Mouse (Mus musculus) adrenal gland, adult 8-10 months (tissue): ENCODE results near the gene Ifi208. TPM values are rescaled to one million over a fixed set of nuclear protein-coding genes. Genes with fewer than 3 reads are reported as not detected.
"Not testable (repeated sequence)": the region's sequence is repeated elsewhere in the genome, so short reads cannot be mapped to it uniquely, and the experiment has no call there.

Experiments used
- DNase-seq: peaks from one replicate; pipeline ENCODE4 v3.0.0; 2022
- microRNA-seq, 2 experiments: library from miRNA; unstranded; fragments of <30 nt; microRNA quantifications; one replicate each; pipeline ENCODE4 v1.2.0; 2022
- total RNA-seq, 4 experiments: library from RNA; stranded (reverse); gene quantifications; 2 replicates each; pipeline ENCODE4 v1.2.4; 2022

The Ifi208 gene
- total RNA-seq: 1 to 10 TPM; 1.5 to 3.0 (median 2.3) TPM

- not testable (repeated sequence) for DNase-seq
These were observed at the start of gene Ifi208 for GRCm38 (mm10) chr1:173673458-173674097. Gene Ifi208, plus strand, starts transcription at chr1:173673675.

GRCm38 (mm10) chr1:173624052-173624451 lies 49.4 kb upstream of the Ifi208 start:
- no peak for DNase-seq

- no peak for DNase-seq
These were observed 46.8 kb upstream of the Ifi208 start for GRCm38 (mm10) chr1:173626686-173627085.

GRCm38 (mm10) chr1:173630622-173631021 lies 42.9 kb upstream of the Ifi208 start, which contains the start of gene Ifi209:
Gene Ifi209, plus strand, starts transcription at chr1:173630917.
- DNase-seq: not testable (repeated sequence)

GRCm38 (mm10) chr1:173633969-173634645 lies 39.4 kb upstream of the Ifi208 start:
- DNase-seq: no peak

- DNase-seq: no peak
These were observed 28.1 kb upstream of the Ifi208 start for GRCm38 (mm10) chr1:173645393-173645792.

- DNase-seq: no peak
These were observed 15.5 kb upstream of the Ifi208 start for GRCm38 (mm10) chr1:173657973-173658372.

- DNase-seq: not testable (repeated sequence)
These were observed 5.1 kb downstream of the Ifi208 start for GRCm38 (mm10) chr1:173678605-173679004.

- no peak for DNase-seq
These were observed 20.8 kb downstream of the Ifi208 start for GRCm38 (mm10) chr1:173694270-173694669.

- no peak for DNase-seq
These were observed 59.7 kb downstream of the Ifi208 start for GRCm38 (mm10) chr1:173733219-173733618.

- not testable (repeated sequence) for DNase-seq
These were observed 61.5 kb downstream of the Ifi208 start for GRCm38 (mm10) chr1:173735015-173735414.

GRCm38 (mm10) chr1:173736986-173737385 lies 63.5 kb downstream of the Ifi208 start:
- DNase-seq: no peak

GRCm38 (mm10) chr1:173740537-173740936 lies 67.1 kb downstream of the Ifi208 start:
- DNase-seq: no peak

- no peak for DNase-seq
These were observed 68.2 kb downstream of the Ifi208 start, which contains the start of gene Ifi207 for GRCm38 (mm10) chr1:173741656-173742055. Gene Ifi207, minus strand, starts transcription at chr1:173741747.

- no peak for DNase-seq
These were observed 68.8 kb downstream of the Ifi208 start for GRCm38 (mm10) chr1:173742262-173742661.

Small RNAs within 50 kb of the gene (microRNA-seq; reads per million reads assigned to microRNA genes)
- gene Gm44339: 0 reads per million in 2 experiments

Other genes starting within 250 kb of the Ifi208 start
- gene Ifi206, start 182.6 kb upstream of the Ifi208 start, total RNA-seq: under 1 TPM; 0.65 to 0.98 (median 0.76) TPM
- gene Ifi214, start 137.7 kb upstream of the Ifi208 start, total RNA-seq: under 1 TPM in 2 of 4 experiments, not detected in 2; 0.16 to 0.18 TPM
- gene Ifi213, start 74.4 kb upstream of the Ifi208 start, total RNA-seq: 1 to 10 TPM in 3 of 4 experiments, under 1 TPM in 1; 0.87 to 2.0 (median 1.3) TPM
- gene Ifi209, start 42.8 kb upstream of the Ifi208 start, total RNA-seq: 1 to 10 TPM in 3 of 4 experiments, under 1 TPM in 1; 0.70 to 1.3 (median 1.2) TPM
- 1 to 10 TPM; 3.4 to 6.7 (median 4.5) TPM for gene Ifi207, start 68.1 kb downstream of the Ifi208 start, total RNA-seq
- gene Ifi204, start 93.3 kb downstream of the Ifi208 start, total RNA-seq: 1 to 10 TPM; 4.8 to 6.7 (median 5.6) TPM
- gene Ifi211, start 239.4 kb downstream of the Ifi208 start, total RNA-seq: 1 to 10 TPM; 1.3 to 3.0 (median 1.6) TPM